ENCODE assay signal across 8 mouse cellular contexts in the genomic region with DNA sequence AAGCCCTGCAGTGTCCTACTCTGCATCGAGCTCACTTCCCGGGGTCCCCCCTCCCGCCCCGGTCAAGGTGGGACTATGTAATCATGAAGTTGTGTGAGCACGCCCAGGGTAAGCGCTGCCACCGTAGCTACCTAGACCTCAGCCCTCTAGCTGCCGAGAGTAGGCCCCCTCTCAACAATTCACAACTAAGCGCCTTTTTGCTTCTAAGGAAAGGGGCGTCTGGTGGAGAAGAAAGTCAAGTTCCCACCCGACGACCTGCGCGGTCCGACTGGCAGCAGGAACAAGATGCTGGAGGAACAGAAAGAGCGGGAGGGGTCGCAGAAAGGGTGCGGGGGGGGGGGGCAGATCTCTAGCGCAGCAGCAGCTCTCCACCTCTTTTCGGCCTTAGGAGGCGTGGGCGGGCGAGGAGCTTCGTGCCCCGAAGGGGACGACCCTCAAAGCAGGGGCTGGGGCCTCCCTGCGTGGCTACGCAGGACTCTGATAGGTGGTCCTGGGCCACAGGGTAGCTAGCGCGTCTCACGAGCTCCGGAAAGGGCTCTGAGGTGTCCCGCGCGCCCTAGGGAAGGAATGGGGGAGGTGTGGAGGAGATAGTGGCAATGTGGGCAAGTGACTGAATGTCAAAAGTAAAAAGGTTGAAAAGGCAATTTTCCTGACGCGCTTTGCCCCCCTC. TPM values are rescaled to one million over a fixed set of nuclear protein-coding genes. Genes with fewer than 3 reads are reported as not detected.
A peak's percentile ranks its signal among the peaks of the same experiment; 100 is the strongest.
DNase-seq lines count a peak whose midpoint lies in the region; ATAC-seq and TF ChIP-seq lines count a peak whose summit lies in the region.

No protein-coding gene starts in this region.

- no peak for TF ChIP-seq POLR2A in heart, adult 2 months (IDR thresholded peaks at IDR 0.05; ENCODE audit: insufficient read depth, low read depth, low read length)

- intact Hi-C loops in heart, adult 2 months (cut with DNase I), result loop anchor here (5.0 to 10.0 kb wide), 6 partner anchors 37 to 1596 kb away; no protein-coding TSS in a partner anchor

- no peak for TF ChIP-seq CTCF in heart, adult 2 months (IDR thresholded peaks at IDR 0.05)
- TF ChIP-seq CTCF in hindbrain, postnatal 0 days (IDR thresholded peaks at IDR 0.05; ENCODE audit: low read depth), result no peak; the same call in 1 of the 2 replicates

- H3K4me2 ChIP-seq in embryonic facial prominence, embryonic 13.5 days, result peak overlapping the region; percentile 60
- H3K4me2 ChIP-seq in hindbrain, postnatal 0 days (ENCODE audit: low read depth, low read length), result peak overlapping the region; percentile 77
- H3K4me2 ChIP-seq in liver, embryonic 15.5 days, result peak overlapping the region; percentile 53
- H3K4me2 ChIP-seq in stomach, embryonic 14.5 days (replicated peaks; ENCODE audit: low read depth, low read length), result peak overlapping the region; percentile 82

- H3K4me1 ChIP-seq in heart, adult 2 months (ENCODE audit: control insufficient read depth, insufficient read depth, low read length), result no peaks in the 10 kb centered on the region
- H3K4me1 ChIP-seq in embryonic facial prominence, embryonic 13.5 days, result peaks cover 17% of the 10 kb centered on the region
- no peaks in the 10 kb centered on the region for H3K4me1 ChIP-seq in hindbrain, postnatal 0 days (ENCODE audit: insufficient read depth, low read length)
- H3K4me1 ChIP-seq in liver, embryonic 15.5 days (replicated peaks), result no peaks in the 10 kb centered on the region
- H3K4me1 ChIP-seq in stomach, embryonic 14.5 days (ENCODE audit: control insufficient read depth, insufficient read depth, low read length), result peaks cover 6% of the 10 kb centered on the region; the same call in 1 of the 2 replicates

- peak in 1 of 2 experiments; percentile 43 for DNase-seq in heart, adult 2 months
- no peak for DNase-seq in heart, adult 8-10 months (ENCODE audit: low spot score)
- peak; percentile 26 for DNase-seq in hindbrain, postnatal 0 days (ENCODE audit: low spot score)
- no peak for DNase-seq in layer of hippocampus, postnatal 36 days

- H3K36me3 ChIP-seq in heart, adult 2 months (ENCODE audit: control insufficient read depth, insufficient read depth, low read length), result no peaks in the 10 kb centered on the region
- H3K36me3 ChIP-seq in embryonic facial prominence, embryonic 13.5 days, result no peaks in the 10 kb centered on the region
- no peaks in the 10 kb centered on the region for H3K36me3 ChIP-seq in hindbrain, postnatal 0 days (ENCODE audit: insufficient read depth, low read length)
- no peaks in the 10 kb centered on the region for H3K36me3 ChIP-seq in liver, embryonic 15.5 days (replicated peaks)
- no peaks in the 10 kb centered on the region for H3K36me3 ChIP-seq in stomach, embryonic 14.5 days (ENCODE audit: control insufficient read depth, insufficient read depth, low read length)

- peak overlapping the region; percentile 44 for H3K4me3 ChIP-seq in heart, adult 2 months
- peak overlapping the region; percentile 36 for H3K4me3 ChIP-seq in embryonic facial prominence, embryonic 13.5 days
- peak overlapping the region; percentile 23 for H3K4me3 ChIP-seq in hindbrain, postnatal 0 days (ENCODE audit: low read length)
- H3K4me3 ChIP-seq in liver, embryonic 15.5 days (replicated peaks), result peak overlapping the region; percentile 31
- peak overlapping the region; percentile 45 for H3K4me3 ChIP-seq in stomach, embryonic 14.5 days (ENCODE audit: low read depth, low read length)

- peaks cover 15% of the 10 kb centered on the region for H3K27me3 ChIP-seq in heart, adult 2 months (ENCODE audit: control insufficient read depth, insufficient read depth, low read length)
- H3K27me3 ChIP-seq in embryonic facial prominence, embryonic 13.5 days, result peaks cover 84% of the 10 kb centered on the region
- H3K27me3 ChIP-seq in hindbrain, postnatal 0 days (ENCODE audit: insufficient read depth, low read length), result peaks cover 23% of the 10 kb centered on the region
- H3K27me3 ChIP-seq in liver, embryonic 15.5 days, result peaks cover 71% of the 10 kb centered on the region
- H3K27me3 ChIP-seq in stomach, embryonic 14.5 days (ENCODE audit: control insufficient read depth, insufficient read depth, low read length), result no peaks in the 10 kb centered on the region

- no peaks in the 10 kb centered on the region for H3K9me3 ChIP-seq in embryonic facial prominence, embryonic 13.5 days
- H3K9me3 ChIP-seq in hindbrain, postnatal 0 days (ENCODE audit: low read length), result no peaks in the 10 kb centered on the region
- H3K9me3 ChIP-seq in liver, embryonic 15.5 days (replicated peaks), result no peaks in the 10 kb centered on the region
- no peaks in the 10 kb centered on the region for H3K9me3 ChIP-seq in stomach, embryonic 14.5 days (ENCODE audit: control insufficient read depth, low read depth, low read length)

- peak overlapping the region; percentile 75 for H3K27ac ChIP-seq in heart, adult 2 months
- H3K27ac ChIP-seq in embryonic facial prominence, embryonic 13.5 days, result no peak overlapping the region
- H3K27ac ChIP-seq in hindbrain, postnatal 0 days, result peak overlapping the region; percentile 73; the same call in 1 of the 2 replicates
- H3K27ac ChIP-seq in liver, embryonic 15.5 days (replicated peaks), result no peak overlapping the region
- peak overlapping the region; percentile 86 for H3K27ac ChIP-seq in stomach, embryonic 14.5 days (ENCODE audit: low read length)

- WGBS in heart, adult 2 months, result 11% methylated on average over 36 of the region's 37 CpGs
- WGBS in embryonic facial prominence, embryonic 13.5 days, result 1% methylated on average over 37 of the region's 37 CpGs
- WGBS in hindbrain, postnatal 0 days, result 4% methylated on average over 37 of the region's 37 CpGs
- 2% methylated on average over 36 of the region's 37 CpGs for WGBS in liver, embryonic 15.5 days (ENCODE audit: insufficient replicate concordance)
- WGBS in stomach, embryonic 14.5 days, result 3% methylated on average over 37 of the region's 37 CpGs

- TF ChIP-seq EP300 in heart, adult 2 months (IDR thresholded peaks at IDR 0.05; ENCODE audit: insufficient read depth, low read depth, low read length), result no peak

- H3K79me2 ChIP-seq in heart, adult 2 months (replicated peaks; ENCODE audit: control insufficient read depth, insufficient read depth, low read length), result no peaks in the 10 kb centered on the region

- H3K9ac ChIP-seq in heart, adult 2 months (ENCODE audit: low read depth, low read length), result peak overlapping the region; percentile 64
- H3K9ac ChIP-seq in embryonic facial prominence, embryonic 13.5 days, result peak overlapping the region; percentile 52
- peak overlapping the region; percentile 39; the same call in 1 of the 2 replicates for H3K9ac ChIP-seq in hindbrain, postnatal 0 days (replicated peaks; ENCODE audit: low read length)
- H3K9ac ChIP-seq in liver, embryonic 15.5 days, result no peak overlapping the region
- H3K9ac ChIP-seq in stomach, embryonic 14.5 days (replicated peaks; ENCODE audit: low read depth, low read length), result peak overlapping the region; percentile 56

- ATAC-seq in embryonic facial prominence, embryonic 13.5 days (ENCODE audit: insufficient number of reproducible peaks, insufficient read depth, low FRiP score, low TSS enrichment, low read depth), result no peak
- peak; percentile 55 for ATAC-seq in hindbrain, postnatal 0 days
- ATAC-seq in liver, embryonic 15.5 days (ENCODE audit: insufficient read depth), result no peak
- ATAC-seq in stomach, embryonic 14.5 days (ENCODE audit: insufficient number of reproducible peaks, insufficient read depth, low FRiP score, low read depth), result peak; percentile 34; the same call in 1 of the 2 replicates
- no peak for ATAC-seq in activated CD4-positive, CD25-positive, alpha-beta regulatory T cell, adult 4 months

RNA-seq across cellular contexts. Expression of a gene that starts 2.7 kb away (rescaled TPM):
- total RNA-seq in heart, adult 2 months (2021), result 10 to 100 TPM; 16.4 to 18.8 TPM
- 22.9 and 39.3 TPM in 2 replicates for polyA plus RNA-seq in heart, adult 2 months (2012; rRNA removed)
- total RNA-seq in heart, adult 8-10 months (2022), result 10 to 100 TPM; 12.5 to 23.1 (median 20.3) TPM
- 36.0 and 42.9 TPM in 2 replicates for polyA plus RNA-seq in embryonic facial prominence, embryonic 13.5 days (2015; fragmentation: Nextera tagmentation; extraction: Ambion mirVana)
- 33.2 and 43.1 TPM in 2 replicates for total RNA-seq in hindbrain, postnatal 0 days (2014; rRNA removed)
- polyA plus RNA-seq in hindbrain, postnatal 0 days (2015; fragmentation: Nextera tagmentation; extraction: Ambion mirVana), result 74.2 and 75.4 TPM in 2 replicates
- polyA plus RNA-seq in liver, embryonic 15.5 days (2015; fragmentation: Nextera tagmentation; extraction: Ambion mirVana), result 6.5 and 6.7 TPM in 2 replicates
- 106 and 111 TPM in 2 replicates for polyA plus RNA-seq in stomach, embryonic 14.5 days (2014; fragmentation: Nextera tagmentation; extraction: Ambion mirVana)
- total RNA-seq in layer of hippocampus, postnatal 36 days (2021), result 10 to 100 TPM; 41.7 to 50.4 TPM
- polyA plus RNA-seq in activated CD4-positive, CD25-positive, alpha-beta regulatory T cell, adult 4 months (2017; shearing (Covaris generic)), result not detected

Comparison
In these comparisons a context has a peak if more than half of its experiments do, and no peak if none do; other contexts are left out.
1. H3K27ac ChIP-seq: peak in heart, adult 2 months (single experiment), hindbrain, postnatal 0 days (single experiment) and stomach, embryonic 14.5 days (single experiment); none in embryonic facial prominence, embryonic 13.5 days (single experiment) and liver, embryonic 15.5 days (single experiment).
2. ATAC-seq: peak in hindbrain, postnatal 0 days (single experiment) and stomach, embryonic 14.5 days (single experiment); none in embryonic facial prominence, embryonic 13.5 days (single experiment), liver, embryonic 15.5 days (single experiment) and activated CD4-positive, CD25-positive, alpha-beta regulatory T cell, adult 4 months (single experiment).
3. Peak in every context shown above with its lines, with median percentiles within 50 percentile points of each other: H3K4me3 ChIP-seq and H3K4me2 ChIP-seq.